Mouse (Mus musculus): ENCODE measurements around the gene Dnajb12. TPM values are rescaled to one million over a fixed set of nuclear protein-coding genes. Genes with fewer than 3 reads are reported as not detected.

Dnajb12 gene
- polyA plus RNA-seq, 1 experiment, result 47.7 TPM

DNA sequence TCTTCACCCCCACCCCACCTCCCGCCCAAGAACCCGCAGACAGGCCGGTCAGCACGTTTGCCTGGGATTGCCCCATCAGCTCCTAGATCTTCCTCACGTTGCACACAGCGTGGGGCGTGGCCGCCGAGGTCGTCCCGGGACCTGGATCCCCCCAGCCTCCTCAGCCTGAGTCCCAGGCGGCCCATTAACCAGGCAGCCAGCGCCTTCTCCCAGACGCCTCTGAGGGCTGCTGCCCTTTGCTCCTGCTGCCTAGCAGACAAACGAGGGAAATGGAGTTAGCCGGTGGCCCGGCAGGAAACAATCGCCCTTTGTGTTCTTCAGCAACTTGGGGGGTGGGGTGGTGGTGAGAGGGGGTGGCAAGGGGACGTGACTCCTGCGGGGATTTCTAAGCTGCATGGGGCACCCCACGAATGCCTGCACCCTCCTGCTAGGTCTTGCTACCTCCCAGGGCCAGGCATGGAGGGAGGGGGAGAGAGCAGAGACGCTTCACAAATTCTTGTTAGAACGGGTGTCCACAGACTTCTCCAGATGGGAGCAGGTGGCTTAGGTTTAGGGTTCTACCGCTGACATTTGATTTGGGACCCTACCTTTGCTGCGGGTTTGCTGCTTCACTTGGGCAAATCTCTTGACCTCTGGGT, 32.3 kb downstream of the Dnajb12 start:
- Histone ChIP-seq H3K4me1 (ENCODE audit: control insufficient read depth, insufficient read depth, low read length) (peaks cover 9% of the 10 kb centered on the region), H3K36me3 (ENCODE audit: control insufficient read depth, insufficient read depth, low read length) (no peaks in the 10 kb centered on the region), H3K27me3 (ENCODE audit: control insufficient read depth, insufficient read depth, low read length) (no peaks in the 10 kb centered on the region), H3K4me3 (ENCODE audit: control insufficient read depth, low read depth, low read length) (no peak overlapping the region), H3K27ac (ENCODE audit: control insufficient read depth, insufficient read depth, low read depth, low read length) (no peak overlapping the region)
- TF ChIP-seq POLR2A (IDR thresholded peaks at IDR 0.05; ENCODE audit: control insufficient read depth, low read depth, low read length) (no peak), CTCF (IDR thresholded peaks at IDR 0.05; ENCODE audit: control insufficient read depth, insufficient read depth, insufficient replicate concordance, low read depth, low read length) (no peak)

DNA sequence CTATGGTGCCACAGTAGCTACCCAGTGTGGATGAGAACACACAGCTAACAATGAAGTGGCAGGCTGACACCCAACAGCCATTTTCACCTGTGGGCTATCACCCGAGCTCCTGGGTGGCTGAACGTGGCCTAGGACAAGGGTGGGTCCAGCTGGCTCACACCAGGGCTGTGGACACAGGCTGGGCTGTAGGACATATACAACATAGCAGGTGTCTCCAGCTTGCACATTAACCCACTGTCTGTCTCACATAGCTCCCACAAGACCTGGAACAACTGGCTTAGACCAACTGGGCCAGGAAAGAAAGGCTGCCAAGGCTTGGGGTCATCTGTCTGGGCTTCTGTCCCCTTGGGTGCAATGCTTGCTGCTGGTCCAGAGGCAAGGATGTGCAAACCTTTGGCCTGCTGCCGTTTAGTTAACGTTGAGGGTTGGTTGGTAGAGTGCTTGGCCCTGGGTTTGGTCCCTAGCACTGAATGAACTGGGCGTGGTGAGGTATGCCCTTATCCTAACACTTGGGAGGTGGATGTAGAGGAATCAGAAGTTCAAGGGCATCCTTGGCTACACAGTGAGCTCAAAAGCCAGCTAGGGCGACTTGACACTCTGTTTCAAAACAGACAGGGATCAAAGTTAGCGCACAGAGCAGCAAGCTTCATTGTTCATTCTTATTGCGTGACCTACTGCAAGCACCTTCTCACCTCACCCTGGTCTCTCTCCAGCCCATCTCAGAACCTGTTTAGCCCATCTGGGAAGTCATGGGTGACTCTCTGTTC, 36.0 kb downstream of the Dnajb12 start:
- Histone ChIP-seq H3K4me1 (ENCODE audit: control insufficient read depth, insufficient read depth, low read length) (peaks cover 15% of the 10 kb centered on the region), H3K4me3 (ENCODE audit: control insufficient read depth, low read depth, low read length) (no peak overlapping the region), H3K27me3 (ENCODE audit: control insufficient read depth, insufficient read depth, low read length) (no peaks in the 10 kb centered on the region), H3K27ac (ENCODE audit: control insufficient read depth, insufficient read depth, low read depth, low read length) (no peak overlapping the region), H3K36me3 (ENCODE audit: control insufficient read depth, insufficient read depth, low read length) (no peaks in the 10 kb centered on the region)
- no peak for TF ChIP-seq CTCF (IDR thresholded peaks at IDR 0.05; ENCODE audit: control insufficient read depth, insufficient read depth, insufficient replicate concordance, low read depth, low read length)
- no peak for TF ChIP-seq POLR2A (IDR thresholded peaks at IDR 0.05; ENCODE audit: control insufficient read depth, low read depth, low read length)

DNA sequence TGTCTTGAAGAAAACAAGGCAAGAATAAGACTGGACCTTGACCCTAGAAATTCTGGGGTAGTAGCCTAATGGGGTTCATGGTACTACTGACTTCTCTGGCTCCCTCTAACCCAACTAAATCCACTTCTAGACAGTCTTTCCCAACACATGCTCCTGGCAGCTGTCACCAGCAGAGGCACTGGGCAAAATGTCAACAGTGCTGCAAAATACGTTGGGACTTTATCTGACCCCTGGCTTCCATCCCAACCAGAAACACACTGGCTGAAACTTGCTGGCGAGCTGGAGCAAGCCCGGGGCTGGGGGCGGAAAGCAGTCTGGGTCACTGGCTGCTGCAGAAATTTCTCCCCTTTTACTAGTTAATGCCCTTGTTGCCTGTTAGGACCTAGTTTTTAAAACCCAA, 36.8 kb downstream of the Dnajb12 start:
- peaks cover 19% of the 10 kb centered on the region for H3K4me1 ChIP-seq (ENCODE audit: control insufficient read depth, insufficient read depth, low read length)
- TF ChIP-seq CTCF (IDR thresholded peaks at IDR 0.05; ENCODE audit: control insufficient read depth, insufficient read depth, insufficient replicate concordance, low read depth, low read length) (no peak), POLR2A (IDR thresholded peaks at IDR 0.05; ENCODE audit: control insufficient read depth, low read depth, low read length) (no peak)
- H3K27me3 ChIP-seq (ENCODE audit: control insufficient read depth, insufficient read depth, low read length), result no peaks in the 10 kb centered on the region
- no peak overlapping the region for H3K4me3 ChIP-seq (ENCODE audit: control insufficient read depth, low read depth, low read length)
- no peak overlapping the region for H3K27ac ChIP-seq (ENCODE audit: control insufficient read depth, insufficient read depth, low read depth, low read length)
- no peaks in the 10 kb centered on the region for H3K36me3 ChIP-seq (ENCODE audit: control insufficient read depth, insufficient read depth, low read length)

DNA sequence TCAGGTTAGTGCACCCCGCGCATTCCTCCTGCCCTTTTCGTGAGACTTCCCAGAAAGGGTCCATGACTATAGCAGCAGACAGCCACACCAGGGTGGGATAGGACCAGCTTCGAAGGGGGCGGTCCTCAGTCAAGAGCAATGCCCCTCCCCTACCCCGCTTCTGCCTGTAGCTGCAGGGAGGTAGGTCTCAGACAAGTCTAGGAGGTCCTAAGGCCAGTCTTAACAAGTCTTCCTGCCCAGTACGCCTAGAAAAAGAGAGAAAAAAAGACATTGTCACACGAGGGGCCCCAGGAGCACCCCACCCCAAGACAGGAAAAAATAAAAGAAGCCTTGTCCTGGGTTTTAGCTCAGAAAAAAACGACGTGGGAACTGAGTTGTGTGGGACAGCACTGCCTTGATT, 37.3 kb downstream of the Dnajb12 start:
- no peaks in the 10 kb centered on the region for H3K36me3 ChIP-seq (ENCODE audit: control insufficient read depth, insufficient read depth, low read length)
- H3K27me3 ChIP-seq (ENCODE audit: control insufficient read depth, insufficient read depth, low read length), result no peaks in the 10 kb centered on the region
- peaks cover 15% of the 10 kb centered on the region for H3K4me1 ChIP-seq (ENCODE audit: control insufficient read depth, insufficient read depth, low read length)
- H3K4me3 ChIP-seq (ENCODE audit: control insufficient read depth, low read depth, low read length), result no peak overlapping the region
- TF ChIP-seq POLR2A (IDR thresholded peaks at IDR 0.05; ENCODE audit: control insufficient read depth, low read depth, low read length) (no peak), CTCF (IDR thresholded peaks at IDR 0.05; ENCODE audit: control insufficient read depth, insufficient read depth, insufficient replicate concordance, low read depth, low read length) (no peak)
- H3K27ac ChIP-seq (ENCODE audit: control insufficient read depth, insufficient read depth, low read depth, low read length), result no peak overlapping the region

DNA sequence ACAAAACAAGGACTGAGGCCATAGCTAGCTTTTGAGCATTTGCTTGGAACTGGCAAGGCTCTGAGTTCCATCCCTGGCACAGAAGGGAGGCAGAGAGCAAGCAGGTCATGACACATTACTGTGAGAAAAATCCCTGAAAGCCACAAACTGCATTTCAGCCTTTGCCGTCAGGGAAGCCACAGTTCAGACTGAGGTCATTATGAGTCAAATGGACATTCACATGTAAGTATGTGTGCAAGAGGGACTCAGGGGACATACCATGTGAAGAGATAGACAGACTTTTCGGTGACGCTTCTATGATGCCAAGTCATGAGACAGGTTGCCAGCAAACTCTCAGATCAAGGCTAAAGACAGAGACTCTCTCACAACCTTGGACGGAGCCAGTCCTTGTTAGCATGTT, 38.8 kb downstream of the Dnajb12 start:
- H3K4me3 ChIP-seq (ENCODE audit: control insufficient read depth, low read depth, low read length), result no peak overlapping the region
- H3K27me3 ChIP-seq (ENCODE audit: control insufficient read depth, insufficient read depth, low read length), result no peaks in the 10 kb centered on the region
- H3K36me3 ChIP-seq (ENCODE audit: control insufficient read depth, insufficient read depth, low read length), result no peaks in the 10 kb centered on the region
- no peak for TF ChIP-seq POLR2A (IDR thresholded peaks at IDR 0.05; ENCODE audit: control insufficient read depth, low read depth, low read length)
- TF ChIP-seq CTCF (IDR thresholded peaks at IDR 0.05; ENCODE audit: control insufficient read depth, insufficient read depth, insufficient replicate concordance, low read depth, low read length), result no peak
- H3K4me1 ChIP-seq (ENCODE audit: control insufficient read depth, insufficient read depth, low read length), result peaks cover 14% of the 10 kb centered on the region
- H3K27ac ChIP-seq (ENCODE audit: control insufficient read depth, insufficient read depth, low read depth, low read length), result no peak overlapping the region

DNA sequence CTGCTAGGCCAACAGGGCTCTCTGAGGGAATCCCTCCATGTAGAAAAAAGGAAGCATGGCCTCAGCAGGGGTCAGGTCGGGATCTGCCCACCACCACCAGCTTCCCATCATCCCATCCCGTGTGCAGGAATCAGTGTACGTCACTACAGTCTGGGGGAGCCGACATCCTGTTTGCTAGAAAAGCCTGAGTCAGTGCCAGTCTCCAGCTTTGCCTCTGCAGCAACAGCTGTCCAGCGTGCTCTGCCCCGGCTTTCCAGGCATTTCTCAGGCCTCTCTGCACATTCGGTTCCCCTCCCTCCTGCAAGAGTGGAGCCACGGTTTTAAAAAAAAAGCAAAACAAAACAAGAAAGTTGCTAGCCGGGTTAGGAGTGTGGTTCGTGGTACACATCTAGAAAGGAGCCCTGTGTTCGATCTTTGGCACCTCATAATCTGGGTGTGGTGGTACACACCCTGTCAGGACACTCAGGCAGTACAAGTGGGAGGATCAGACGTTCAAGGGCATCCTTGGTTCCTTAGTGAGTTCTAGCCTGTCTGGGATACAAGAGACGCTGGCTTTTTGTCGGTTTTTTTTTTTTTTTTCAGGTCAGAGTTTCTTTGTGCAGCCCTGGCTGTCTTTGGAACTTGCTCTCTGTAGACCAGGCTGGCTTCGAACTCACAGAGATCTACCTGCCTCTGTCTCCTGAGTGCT, 40.3 kb downstream of the Dnajb12 start:
- no peak for TF ChIP-seq POLR2A (IDR thresholded peaks at IDR 0.05; ENCODE audit: control insufficient read depth, low read depth, low read length)
- no peak for TF ChIP-seq CTCF (IDR thresholded peaks at IDR 0.05; ENCODE audit: control insufficient read depth, insufficient read depth, insufficient replicate concordance, low read depth, low read length)
- no peaks in the 10 kb centered on the region for H3K27me3 ChIP-seq (ENCODE audit: control insufficient read depth, insufficient read depth, low read length)
- no peaks in the 10 kb centered on the region for H3K36me3 ChIP-seq (ENCODE audit: control insufficient read depth, insufficient read depth, low read length)
- peak overlapping the region; percentile 2 for H3K27ac ChIP-seq (ENCODE audit: control insufficient read depth, insufficient read depth, low read depth, low read length)
- H3K4me1 ChIP-seq (ENCODE audit: control insufficient read depth, insufficient read depth, low read length), result peaks cover 14% of the 10 kb centered on the region
- H3K4me3 ChIP-seq (ENCODE audit: control insufficient read depth, low read depth, low read length), result no peak overlapping the region

DNA sequence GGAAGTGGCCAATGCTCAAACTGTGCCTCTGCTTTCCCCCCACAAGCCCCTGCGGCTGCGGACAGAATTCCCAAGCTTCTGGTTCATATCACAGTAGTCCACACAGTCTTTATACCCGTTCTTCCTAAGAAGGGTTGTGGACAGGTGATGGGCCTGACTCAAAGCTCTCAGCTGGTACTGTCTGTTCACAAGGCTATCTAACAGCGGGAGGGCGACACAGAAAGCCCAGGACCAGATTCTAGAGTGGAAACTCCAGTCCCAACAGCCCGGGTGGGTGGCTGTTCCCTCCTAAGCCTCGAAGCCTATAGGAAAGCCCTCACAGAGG, 41.1 kb downstream of the Dnajb12 start:
- no peak overlapping the region; the same call in 1 of the 2 replicates for H3K4me3 ChIP-seq (ENCODE audit: control insufficient read depth, low read depth, low read length)
- peak overlapping the region; percentile 41 for H3K27ac ChIP-seq (ENCODE audit: control insufficient read depth, insufficient read depth, low read depth, low read length)
- peaks cover 14% of the 10 kb centered on the region for H3K4me1 ChIP-seq (ENCODE audit: control insufficient read depth, insufficient read depth, low read length)
- no peak for TF ChIP-seq POLR2A (IDR thresholded peaks at IDR 0.05; ENCODE audit: control insufficient read depth, low read depth, low read length)
- no peak for TF ChIP-seq CTCF (IDR thresholded peaks at IDR 0.05; ENCODE audit: control insufficient read depth, insufficient read depth, insufficient replicate concordance, low read depth, low read length)
- H3K36me3 ChIP-seq (ENCODE audit: control insufficient read depth, insufficient read depth, low read length), result no peaks in the 10 kb centered on the region
- H3K27me3 ChIP-seq (ENCODE audit: control insufficient read depth, insufficient read depth, low read length), result no peaks in the 10 kb centered on the region
